Mouse (Mus musculus) heart, adult 2 months (tissue): Measurements from ENCODE around the gene Gpd2. TPM values are rescaled to one million over a fixed set of nuclear protein-coding genes. Genes with fewer than 3 reads are reported as not detected.

Source experiments
- DNase-seq, 2 experiments: peaks; one replicate each; pipeline ENCODE4 v3.0.0; 2021
- H3K27ac ChIP-seq: fragments of 200-600 bp; 2 replicates; pipeline ENCODE4 v1.8.1; 2022
- H3K27me3 ChIP-seq: fragments of 200-500 bp; 2 replicates; pipeline ENCODE4 v1.6.1; 2012; ENCODE audit warnings: mild to moderate bottlenecking, low read length, inconsistent platforms, mixed read lengths; ENCODE audit not compliant: control insufficient read depth, insufficient read depth
- H3K36me3 ChIP-seq: fragments of 200-500 bp; 2 replicates; pipeline ENCODE4 v1.6.1; 2012; ENCODE audit warnings: low read length, inconsistent platforms; ENCODE audit not compliant: control insufficient read depth, insufficient read depth
- H3K4me1 ChIP-seq: fragments of 200-500 bp; 2 replicates; pipeline ENCODE4 v1.6.1; 2011; ENCODE audit warnings: low read length; ENCODE audit not compliant: control insufficient read depth, insufficient read depth
- H3K4me3 ChIP-seq: fragments of 200-600 bp; 2 replicates; pipeline ENCODE4 v1.8.1; 2022
- H3K79me2 ChIP-seq: fragments of 200-500 bp; replicated peaks from 2 replicates; pipeline ENCODE4 v1.6.1; 2012; ENCODE audit warnings: mild to moderate bottlenecking, inconsistent platforms, low read length, moderate library complexity, mixed read lengths; ENCODE audit not compliant: control insufficient read depth, insufficient read depth
- H3K9ac ChIP-seq: fragments of 200-500 bp; 2 replicates; pipeline ENCODE4 v1.6.1; 2012; ENCODE audit warnings: low read depth, mild to moderate bottlenecking, control low read depth, inconsistent platforms, low read length, mixed read lengths
- CTCF ChIP-seq: fragments of 200-600 bp; IDR thresholded peaks from 2 replicates; pipeline ENCODE4 v1.8.1; 2022; ENCODE audit warnings: antibody characterized with exemption, mild to moderate bottlenecking, moderate library complexity
- EP300 ChIP-seq: fragments of 200-500 bp; IDR thresholded peaks from 2 replicates; pipeline ENCODE4 v1.6.1; 2011; ENCODE audit warnings: low read depth, low read length, control low read depth; ENCODE audit not compliant: insufficient read depth
- POLR2A ChIP-seq: fragments of 200-500 bp; IDR thresholded peaks from 2 replicates; pipeline ENCODE4 v1.6.1; 2011; ENCODE audit warnings: mild to moderate bottlenecking, low read depth, low read length, control low read depth; ENCODE audit not compliant: insufficient read depth
- WGBS: fragments of 180-500 bp; shearing (Covaris S2); methylation state at CpG from one replicate; pipeline ENCODE4 v1.1.7; 2018; 5-methylcytosine and 5-hydroxymethylcytosine counted together
- intact Hi-C: fragments of 180-260 bp; cut with DNase I; formaldehyde crosslinking; loops from one replicate; pipeline ENCODE4 v1.15.1; 2025
- polyA plus RNA-seq: library from polyadenylated mRNA; depleted of rRNA; stranded (reverse); fragments of >200 nt; gene quantifications from 2 replicates; pipeline ENCODE4 v1.2.3, GENCODE M21; 2012
- total RNA-seq, 2 experiments: library from RNA; stranded (reverse); gene quantifications; 2 replicates each; pipeline ENCODE4 v1.2.3; 2021

The Gpd2 gene
- total and polyA plus RNA-seq, 3 experiments: 8.7 to 16.0 (median 13.1) TPM

- intact Hi-C loops: no loop called here
Observed at GRCm38 (mm10) chr2:57395071-57395470, 157.6 kb downstream of the Gpd2 start.

GRCm38 (mm10) chr2:57396061-57396460 is 158.6 kb downstream of the Gpd2 start:
- H3K36me3 ChIP-seq: no peaks in the 10 kb centered on the region
- H3K4me3 ChIP-seq: no peak overlapping the region
- H3K79me2 ChIP-seq: no peaks in the 10 kb centered on the region
- no peak for TF ChIP-seq POLR2A
- TF ChIP-seq CTCF: no peak
- no peak for TF ChIP-seq EP300
- intact Hi-C loops: no loop called here
- H3K9ac ChIP-seq: no peak overlapping the region
- WGBS: 85% methylated on average over 13 of the region's 13 CpGs
- H3K27ac ChIP-seq: no peak overlapping the region
- H3K4me1 ChIP-seq: no peaks in the 10 kb centered on the region
- DNase-seq: no peak
- H3K27me3 ChIP-seq: no peaks in the 10 kb centered on the region

More at GRCm38 (mm10) chr2:57395071-57395470, 157.6 kb downstream of the Gpd2 start:
- Histone ChIP-seq H3K4me3 (no peak overlapping the region), H3K36me3 (no peaks in the 10 kb centered on the region), H3K4me1 (no peaks in the 10 kb centered on the region), H3K27ac (no peak overlapping the region), H3K9ac (no peak overlapping the region), H3K27me3 (no peaks in the 10 kb centered on the region), H3K79me2 (no peaks in the 10 kb centered on the region)
- TF ChIP-seq EP300: no peak
- TF ChIP-seq CTCF: no peak
- TF ChIP-seq POLR2A: no peak
- 84% methylated on average over 4 of the region's 4 CpGs for WGBS
- no peak for DNase-seq

- 90% methylated on average over 3 of the region's 3 CpGs for WGBS
- Histone ChIP-seq H3K79me2 (no peaks in the 10 kb centered on the region), H3K27ac (no peak overlapping the region), H3K4me3 (no peak overlapping the region), H3K27me3 (no peaks in the 10 kb centered on the region), H3K9ac (no peak overlapping the region), H3K36me3 (no peaks in the 10 kb centered on the region), H3K4me1 (no peaks in the 10 kb centered on the region)
- intact Hi-C loops: no loop called here
- DNase-seq: no peak
- TF ChIP-seq EP300 (no peak), POLR2A (no peak), CTCF (no peak)
Observed at GRCm38 (mm10) chr2:57397727-57398126, 160.3 kb downstream of the Gpd2 start.

GRCm38 (mm10) chr2:57407414-57408019 is 170.1 kb downstream of the Gpd2 start:
- Histone ChIP-seq H3K4me3 (no peak overlapping the region), H3K4me1 (no peaks in the 10 kb centered on the region), H3K79me2 (no peaks in the 10 kb centered on the region), H3K27me3 (no peaks in the 10 kb centered on the region), H3K9ac (no peak overlapping the region), H3K27ac (no peak overlapping the region), H3K36me3 (no peaks in the 10 kb centered on the region)
- intact Hi-C loops: no loop called here
- no peak for DNase-seq
- TF ChIP-seq POLR2A (no peak), EP300 (no peak), CTCF (no peak)
- WGBS: 62% methylated on average over 4 of the region's 4 CpGs

GRCm38 (mm10) chr2:57408413-57408812 is 171.0 kb downstream of the Gpd2 start:
- 79% methylated on average over 4 of the region's 4 CpGs for WGBS
- TF ChIP-seq POLR2A (no peak), CTCF (no peak), EP300 (no peak)
- Histone ChIP-seq H3K27me3 (no peaks in the 10 kb centered on the region), H3K4me3 (no peak overlapping the region), H3K79me2 (no peaks in the 10 kb centered on the region), H3K27ac (no peak overlapping the region), H3K36me3 (no peaks in the 10 kb centered on the region), H3K9ac (no peak overlapping the region), H3K4me1 (no peaks in the 10 kb centered on the region)
- no peak for DNase-seq
- intact Hi-C loops: no loop called here

GRCm38 (mm10) chr2:57411551-57411950 is 174.1 kb downstream of the Gpd2 start:
- 90% methylated on average over 2 of the region's 2 CpGs for WGBS
- TF ChIP-seq EP300 (no peak), POLR2A (no peak), CTCF (no peak)
- no peaks in the 10 kb centered on the region for H3K4me1 ChIP-seq
- no peak overlapping the region for H3K9ac ChIP-seq
- no peaks in the 10 kb centered on the region for H3K36me3 ChIP-seq
- H3K27me3 ChIP-seq: no peaks in the 10 kb centered on the region
- no peaks in the 10 kb centered on the region for H3K79me2 ChIP-seq
- H3K27ac ChIP-seq: no peak overlapping the region
- intact Hi-C loops: no loop called here
- no peak for DNase-seq
- H3K4me3 ChIP-seq: no peak overlapping the region
